Mouse (Mus musculus) CH12.LX (cell line): ENCODE measurements around the gene Cnnm3.

Experiments used
- CTCF ChIP-seq, 2 experiments: IDR thresholded peaks in 1 of 2; conservative IDR thresholded peaks in 1 of 2; 2 replicates each; pipeline ENCODE4 v1.5.1; 2011 to 2012; ENCODE audit warnings: low read depth in 2 of 2, low read length in 2 of 2, improper control_type of control experiment in 1 of 2, inconsistent platforms in 1 of 2, mild to moderate bottlenecking in 1 of 2, moderate library complexity in 1 of 2
- ELF1 ChIP-seq: IDR thresholded peaks from 2 replicates; pipeline ENCODE4 v1.6.1; 2014; ENCODE audit warnings: low read depth, mild to moderate bottlenecking, inconsistent platforms, low read length, improper control_type of control experiment
- EP300 ChIP-seq: IDR thresholded peaks from 2 replicates; pipeline ENCODE4 v1.6.1; 2011; ENCODE audit warnings: low read length, improper control_type of control experiment
- ETS1 ChIP-seq: conservative IDR thresholded peaks from 2 replicates; pipeline ENCODE4 v1.6.1; 2012; ENCODE audit warnings: low read depth, mild to moderate bottlenecking, inconsistent platforms, low read length, improper control_type of control experiment, moderate library complexity
- MAX ChIP-seq: IDR thresholded peaks from 2 replicates; pipeline ENCODE4 v1.6.1; 2011; ENCODE audit warnings: low read length, improper control_type of control experiment
- TBP ChIP-seq: conservative IDR thresholded peaks from 2 replicates; pipeline ENCODE4 v1.6.1; 2011; ENCODE audit warnings: low read depth, low read length, improper control_type of control experiment
- TCF12 ChIP-seq: IDR thresholded peaks from 2 replicates; pipeline ENCODE4 v1.6.1; 2014; ENCODE audit warnings: low read depth, mild to moderate bottlenecking, inconsistent platforms, low read length, improper control_type of control experiment
- ZC3H11A ChIP-seq: IDR thresholded peaks from 2 replicates; pipeline ENCODE4 v1.6.1; 2012; ENCODE audit warnings: low read depth, mild to moderate bottlenecking, inconsistent platforms, low read length, improper control_type of control experiment

DNA sequence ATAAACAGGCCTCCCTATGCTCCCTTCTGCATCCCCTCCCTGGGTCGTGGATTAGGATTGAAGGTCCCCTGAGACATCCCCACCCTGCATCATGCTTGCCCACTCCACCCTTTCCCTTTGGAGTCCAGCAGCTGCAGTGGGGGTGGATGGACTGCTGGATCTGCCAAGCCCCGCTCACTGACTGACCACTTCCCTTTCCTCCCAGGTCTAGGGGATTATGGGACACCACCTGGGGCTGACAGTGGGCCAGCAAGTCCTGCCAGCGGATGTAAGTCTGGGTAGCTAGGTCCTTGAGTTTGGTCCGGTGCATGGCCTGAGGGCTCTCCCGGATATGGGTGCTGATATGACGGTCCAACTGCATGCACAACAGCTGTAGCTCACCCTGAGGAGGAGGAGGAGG lies 52.4 kb downstream of the Cnnm3 start:
- TF ChIP-seq CTCF (conservative IDR thresholded peaks at IDR 0.05 in 1 of 2, IDR thresholded peaks at IDR 0.05 in 1 of 2; ENCODE audit: low read depth in 2 of 2, low read length in 2 of 2) (no peak), ZC3H11A (no peak), TCF12 (no peak), MAX (no peak), EP300 (no peak), TBP (no peak), ETS1 (no peak), ELF1 (no peak)
